Mouse (Mus musculus) cerebellum, postnatal 4 days (tissue): ENCODE measurements at regions not wholly inside any gene's neighbourhood (a gene's known extent, or its start where the extent isn't known, plus 50 kb on each side); places are given as distances from the start of the nearest gene placed in this dataset.

Source experiments
- DNase-seq, 2 experiments: peaks; one replicate each; pipeline ENCODE4 v3.0.0; 2022; ENCODE audit warnings: low spot score in 2 of 2, mixed read lengths in 1 of 2

GRCm38 (mm10) chr13:58495390-58496073, 92.4 kb upstream of the Hnrnpk start:
- DNase-seq, result no peak

GRCm38 (mm10) chr13:58494726-58495125, 91.6 kb upstream of the Hnrnpk start:
- no peak for DNase-seq

GRCm38 (mm10) chr13:58490829-58491228, 87.7 kb upstream of the Hnrnpk start:
- no peak for DNase-seq

GRCm38 (mm10) chr13:58485011-58485410, 81.9 kb upstream of the Hnrnpk start:
- no peak for DNase-seq

- no peak for DNase-seq
Observed at GRCm38 (mm10) chr13:58482701-58483100, 79.6 kb upstream of the Hnrnpk start.

GRCm38 (mm10) chr13:58480928-58481598, 77.9 kb upstream of the Hnrnpk start:
- DNase-seq, result no peak

- no peak for DNase-seq
Observed at GRCm38 (mm10) chr13:58480388-58480927, 77.3 kb upstream of the Hnrnpk start.

- DNase-seq, result no peak
Observed at GRCm38 (mm10) chr13:58478438-58478837, 75.3 kb upstream of the Hnrnpk start.

- no peak for DNase-seq
Observed at GRCm38 (mm10) chr13:58477253-58477652, 74.1 kb upstream of the Hnrnpk start.

- no peak for DNase-seq
Observed at GRCm38 (mm10) chr13:58476033-58476830, 73.1 kb upstream of the Hnrnpk start.

- no peak for DNase-seq
Observed at GRCm38 (mm10) chr13:58475495-58475894, 72.4 kb upstream of the Hnrnpk start.

GRCm38 (mm10) chr13:58472455-58472854, 69.3 kb upstream of the Hnrnpk start:
- peak in 1 of 2 experiments; percentile 26 for DNase-seq

- peak in 1 of 2 experiments; percentile 8 for DNase-seq
Observed at GRCm38 (mm10) chr13:58471704-58472103, 68.6 kb upstream of the Hnrnpk start.

- DNase-seq, result no peak
Observed at GRCm38 (mm10) chr13:58469731-58470130, 66.6 kb upstream of the Hnrnpk start.

- no peak for DNase-seq
Observed at GRCm38 (mm10) chr13:58467097-58467642, 64.0 kb upstream of the Hnrnpk start.

GRCm38 (mm10) chr13:58465206-58466104, 62.3 kb upstream of the Hnrnpk start:
- DNase-seq, result no peak
